Mouse (Mus musculus): ENCODE data around the gene Anxa1. TPM values are rescaled to one million over a fixed set of nuclear protein-coding genes. Genes with fewer than 3 reads are reported as not detected.

Gene Anxa1
- polyA plus RNA-seq (2015; fragmentation: Nextera tagmentation; extraction: Ambion mirVana): 51.5 and 61.8 TPM in 2 replicates

- Histone ChIP-seq H3K27me3 (replicated peaks) (no peaks in the 10 kb centered on the region), H3K9me3 (no peaks in the 10 kb centered on the region), H3K4me1 (replicated peaks) (no peaks in the 10 kb centered on the region), H3K36me3 (no peaks in the 10 kb centered on the region), H3K4me3 (replicated peaks) (peak within 1 kb of the TSS; percentile 17; the same call in 1 of the 2 replicates), H3K27ac (peak within 1 kb of the TSS; percentile 25; the same call in 1 of the 2 replicates), H3K4me2 (replicated peaks) (peak within 1 kb of the TSS; percentile 30), H3K9ac (no peak within 1 kb of the TSS)
- 34% methylated on average over 5 of the region's 5 CpGs for WGBS
- ATAC-seq: peak; percentile 57; the same call in 1 of the 2 replicates
These were observed at the start of gene Anxa1 for GRCm38 (mm10) chr19:20390455-20390994. Gene Anxa1 (minus strand): TSS chr19:20390944.

- H3K27ac ChIP-seq: no peak overlapping the region
- no peaks in the 10 kb centered on the region for H3K27me3 ChIP-seq (replicated peaks)
- H3K36me3 ChIP-seq: no peaks in the 10 kb centered on the region
- ATAC-seq: no peak
- no peak overlapping the region for H3K9ac ChIP-seq
- no peak overlapping the region for H3K4me2 ChIP-seq (replicated peaks)
- no peaks in the 10 kb centered on the region for H3K4me1 ChIP-seq (replicated peaks)
- H3K9me3 ChIP-seq: no peaks in the 10 kb centered on the region
- WGBS: 56% methylated on average over 5 of the region's 5 CpGs
- no peak overlapping the region for H3K4me3 ChIP-seq (replicated peaks)
These were observed 46.3 kb upstream of the Anxa1 start for GRCm38 (mm10) chr19:20437043-20437442.

DNA sequence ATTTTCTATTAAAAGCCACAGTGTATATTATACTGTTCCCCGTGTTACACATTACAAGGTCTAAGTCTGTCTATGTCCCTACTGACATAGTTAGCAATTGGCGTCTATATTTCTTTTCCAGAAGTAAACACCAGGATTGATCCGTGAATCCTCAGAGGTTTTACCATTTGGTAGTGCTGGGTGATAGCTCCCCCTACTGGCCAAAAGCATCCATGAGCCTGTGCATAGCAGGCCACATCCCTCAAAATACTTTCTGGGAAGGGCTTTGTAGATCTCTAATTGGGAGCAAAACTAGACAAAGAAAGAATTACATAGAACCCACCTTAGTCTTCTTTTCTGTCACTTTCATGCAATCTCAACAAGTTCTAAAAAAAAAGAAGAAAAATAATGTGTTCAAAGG, 43.8 kb upstream of the Anxa1 start:
- no peak overlapping the region for H3K9ac ChIP-seq
- peak; percentile 63; the same call in 1 of the 2 replicates for ATAC-seq
- H3K36me3 ChIP-seq: no peaks in the 10 kb centered on the region
- 12% methylated on average over 3 of the region's 3 CpGs for WGBS
- no peak overlapping the region for H3K4me2 ChIP-seq (replicated peaks)
- H3K4me1 ChIP-seq (replicated peaks): no peaks in the 10 kb centered on the region
- no peaks in the 10 kb centered on the region for H3K9me3 ChIP-seq
- H3K27me3 ChIP-seq (replicated peaks): no peaks in the 10 kb centered on the region
- H3K27ac ChIP-seq: no peak overlapping the region
- H3K4me3 ChIP-seq (replicated peaks): no peak overlapping the region

- Histone ChIP-seq H3K9me3 (no peaks in the 10 kb centered on the region), H3K4me3 (replicated peaks) (no peak overlapping the region), H3K4me2 (replicated peaks) (no peak overlapping the region), H3K36me3 (no peaks in the 10 kb centered on the region), H3K4me1 (replicated peaks) (no peaks in the 10 kb centered on the region), H3K27ac (no peak overlapping the region), H3K27me3 (replicated peaks) (no peaks in the 10 kb centered on the region), H3K9ac (no peak overlapping the region)
- WGBS: 65% methylated on average over 5 of the region's 5 CpGs
- ATAC-seq: no peak
These were observed 43.2 kb upstream of the Anxa1 start for GRCm38 (mm10) chr19:20433966-20434365.

DNA sequence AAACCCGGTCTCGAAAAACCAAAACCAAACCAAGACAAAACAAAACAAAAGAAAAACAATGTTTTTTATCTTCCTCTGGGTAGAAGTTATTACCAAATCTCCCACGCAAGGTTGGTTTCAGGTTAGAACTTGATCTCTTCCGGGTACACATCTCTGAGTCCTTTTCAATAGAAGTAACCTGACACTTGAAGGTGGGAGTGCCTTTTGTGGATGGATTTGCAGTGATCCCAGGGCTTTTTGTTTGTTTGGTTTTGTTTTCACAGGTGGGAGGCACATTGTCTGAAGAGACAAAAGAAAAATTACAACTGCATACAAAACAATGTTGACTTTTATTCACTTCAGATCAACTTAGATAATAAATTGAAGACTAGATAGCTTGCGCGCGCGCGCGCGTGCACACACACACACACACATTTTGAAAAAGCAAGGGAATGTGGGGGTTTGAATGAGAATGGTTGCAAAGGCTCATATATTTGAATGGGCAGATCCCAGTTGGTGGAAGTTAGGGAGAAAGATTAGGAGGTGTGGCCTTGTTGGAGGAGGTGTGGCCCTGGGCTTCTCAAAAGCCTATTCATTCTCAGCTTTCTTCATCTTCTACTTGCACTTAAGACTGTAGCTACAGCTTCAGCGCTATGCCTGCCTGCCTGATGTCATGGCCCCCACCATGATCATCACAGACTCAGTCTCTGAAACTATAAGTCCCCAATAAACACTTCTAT, 35.9 kb upstream of the Anxa1 start:
- Histone ChIP-seq H3K4me3 (replicated peaks) (no peak overlapping the region), H3K36me3 (no peaks in the 10 kb centered on the region)
- ATAC-seq: no peak

GRCm38 (mm10) chr19:20411276-20411675, 20.5 kb upstream of the Anxa1 start:
- Histone ChIP-seq H3K9ac (no peak overlapping the region), H3K36me3 (no peaks in the 10 kb centered on the region), H3K4me3 (replicated peaks) (no peak overlapping the region), H3K4me2 (replicated peaks) (no peak overlapping the region), H3K9me3 (no peaks in the 10 kb centered on the region), H3K27me3 (replicated peaks) (no peaks in the 10 kb centered on the region), H3K27ac (no peak overlapping the region), H3K4me1 (replicated peaks) (no peaks in the 10 kb centered on the region)
- no peak for ATAC-seq
- WGBS: 92% methylated on average over 3 of the region's 3 CpGs

More for the DNA sequence above, 35.9 kb upstream of the Anxa1 start:
- H3K4me2 ChIP-seq (replicated peaks): no peak overlapping the region
- H3K4me1 ChIP-seq (replicated peaks): no peaks in the 10 kb centered on the region
- H3K9me3 ChIP-seq: no peaks in the 10 kb centered on the region
- H3K9ac ChIP-seq: no peak overlapping the region
- H3K27ac ChIP-seq: no peak overlapping the region
- H3K27me3 ChIP-seq (replicated peaks): no peaks in the 10 kb centered on the region
- WGBS: 72% methylated on average over 12 of the region's 12 CpGs

DNA sequence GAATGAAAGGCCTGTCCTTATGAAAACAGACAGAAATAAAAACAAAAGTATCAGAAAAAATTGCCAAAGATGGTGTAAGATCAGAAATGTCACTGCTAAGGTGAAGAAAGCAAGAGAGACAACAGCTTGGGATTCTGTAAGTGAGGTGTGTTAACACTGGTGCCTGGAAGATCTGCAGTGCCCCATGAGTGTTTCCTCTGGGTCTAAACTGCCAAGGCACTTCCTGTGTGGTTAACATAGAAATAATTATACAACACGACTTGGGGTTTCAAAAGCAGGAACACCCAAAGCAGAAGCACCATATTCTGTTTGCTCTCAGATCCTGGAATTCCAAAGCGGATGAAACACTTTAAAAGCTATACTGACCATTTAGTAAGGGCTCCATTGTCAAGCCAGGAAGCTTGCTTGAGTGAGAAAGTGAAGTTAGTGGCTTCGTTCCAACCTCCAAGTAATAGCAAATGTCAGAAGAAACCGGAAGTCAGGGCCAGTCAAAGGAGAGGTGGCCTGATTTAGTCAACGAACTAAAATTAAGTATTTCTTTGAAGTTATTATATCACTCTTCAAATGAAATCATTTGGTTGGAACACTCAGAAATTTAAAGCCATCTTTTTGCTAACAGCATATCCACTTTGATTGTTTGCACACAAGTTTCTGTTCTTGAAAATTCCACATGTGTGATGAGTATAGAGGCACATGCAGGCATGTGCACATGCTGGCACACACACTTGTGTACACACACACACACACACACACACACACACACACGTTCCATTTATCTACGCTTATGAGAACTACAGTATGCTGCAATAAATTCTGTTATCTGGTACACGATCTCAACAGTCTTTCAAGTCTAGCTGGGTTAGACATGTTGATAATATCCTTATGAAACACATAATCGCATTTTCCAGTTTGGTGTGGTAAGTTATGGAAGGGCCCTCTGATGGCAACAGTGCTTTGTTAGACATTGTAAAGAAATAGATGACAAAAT, 19.1 kb upstream of the Anxa1 start:
- H3K27ac ChIP-seq: no peak overlapping the region
- ATAC-seq: no peak
- H3K4me2 ChIP-seq (replicated peaks): no peak overlapping the region
- no peak overlapping the region for H3K4me3 ChIP-seq (replicated peaks)
- H3K4me1 ChIP-seq (replicated peaks): no peaks in the 10 kb centered on the region
- H3K9ac ChIP-seq: no peak overlapping the region
- H3K27me3 ChIP-seq (replicated peaks): no peaks in the 10 kb centered on the region
- H3K9me3 ChIP-seq: no peaks in the 10 kb centered on the region
- H3K36me3 ChIP-seq: no peaks in the 10 kb centered on the region
- 66% methylated on average over 9 of the region's 9 CpGs for WGBS

DNA sequence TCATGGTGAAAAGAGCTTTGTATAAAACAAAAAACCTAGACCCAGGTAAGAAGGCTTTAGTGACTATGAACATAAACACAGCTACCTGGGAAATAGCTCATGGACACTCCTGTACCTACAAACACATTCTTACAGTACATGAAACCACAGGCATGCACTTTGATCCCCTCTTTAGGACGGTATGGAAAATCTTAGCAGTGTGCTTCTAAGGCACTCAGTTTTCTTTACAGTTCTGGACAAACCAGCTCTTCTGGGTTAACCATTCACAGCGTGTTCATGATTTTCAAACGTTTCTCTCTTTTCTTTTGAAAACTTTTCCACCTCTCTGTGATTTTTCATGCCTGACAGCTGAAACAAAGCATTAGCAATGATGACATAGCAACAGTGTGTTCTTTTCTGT, 15.7 kb upstream of the Anxa1 start:
- 43% methylated on average over 3 of the region's 3 CpGs for WGBS
- Histone ChIP-seq H3K4me2 (replicated peaks) (no peak overlapping the region), H3K4me1 (replicated peaks) (no peaks in the 10 kb centered on the region), H3K36me3 (no peaks in the 10 kb centered on the region), H3K27me3 (replicated peaks) (no peaks in the 10 kb centered on the region), H3K9ac (no peak overlapping the region), H3K4me3 (replicated peaks) (no peak overlapping the region), H3K9me3 (no peaks in the 10 kb centered on the region), H3K27ac (no peak overlapping the region)
- ATAC-seq: peak; percentile 95

GRCm38 (mm10) chr19:20405015-20405414, 14.3 kb upstream of the Anxa1 start:
- Histone ChIP-seq H3K9me3 (no peaks in the 10 kb centered on the region), H3K4me3 (replicated peaks) (no peak overlapping the region), H3K4me2 (replicated peaks) (no peak overlapping the region), H3K4me1 (replicated peaks) (no peaks in the 10 kb centered on the region), H3K27ac (no peak overlapping the region), H3K36me3 (no peaks in the 10 kb centered on the region), H3K9ac (no peak overlapping the region), H3K27me3 (replicated peaks) (no peaks in the 10 kb centered on the region)
- no peak for ATAC-seq
- 70% methylated on average over 4 of the region's 4 CpGs for WGBS

DNA sequence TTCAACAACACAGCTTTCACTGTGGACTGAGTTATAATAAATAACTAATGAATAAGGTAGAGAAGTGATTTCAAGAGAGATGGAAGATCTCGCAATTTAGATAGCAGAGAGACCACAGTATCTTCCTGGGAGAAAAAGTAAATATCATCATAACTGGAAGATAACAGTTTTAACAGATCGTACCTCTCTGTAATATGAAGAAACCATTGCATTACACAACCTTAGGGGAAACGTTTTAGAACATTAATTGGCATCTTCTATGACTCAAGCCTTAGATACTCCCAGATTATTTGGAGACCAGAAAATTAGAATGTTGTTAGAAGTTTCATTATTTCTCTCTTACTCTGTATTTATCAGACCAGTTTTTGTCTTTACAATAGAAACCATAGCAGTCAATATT, 13.0 kb upstream of the Anxa1 start:
- Histone ChIP-seq H3K9me3 (no peaks in the 10 kb centered on the region), H3K4me3 (replicated peaks) (no peak overlapping the region), H3K27ac (no peak overlapping the region), H3K27me3 (replicated peaks) (no peaks in the 10 kb centered on the region), H3K36me3 (no peaks in the 10 kb centered on the region), H3K4me2 (replicated peaks) (no peak overlapping the region), H3K9ac (no peak overlapping the region), H3K4me1 (replicated peaks) (no peaks in the 10 kb centered on the region)
- no peak for ATAC-seq
- 72% methylated on average over 3 of the region's 3 CpGs for WGBS

DNA sequence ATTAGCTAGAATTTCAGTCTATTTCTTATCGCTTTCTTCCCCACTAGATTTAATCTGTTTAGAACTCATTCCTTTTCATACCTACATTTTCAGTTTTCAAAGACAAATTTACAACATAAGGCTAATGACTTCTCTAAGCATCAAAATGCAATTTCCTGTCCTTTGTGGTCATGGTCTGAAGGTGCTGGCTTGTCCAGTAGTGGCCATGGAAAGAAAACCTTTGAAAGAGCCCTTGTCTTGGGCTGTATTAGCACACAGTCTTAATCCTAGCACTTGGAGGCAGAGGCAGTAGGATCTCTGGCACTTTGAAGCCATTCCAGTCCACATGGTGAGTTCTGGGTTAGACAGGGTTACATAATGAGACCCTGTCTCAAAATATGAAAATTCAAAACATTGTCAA, 12.5 kb upstream of the Anxa1 start:
- Histone ChIP-seq H3K4me2 (replicated peaks) (no peak overlapping the region), H3K36me3 (no peaks in the 10 kb centered on the region), H3K9ac (no peak overlapping the region), H3K27ac (no peak overlapping the region), H3K9me3 (no peaks in the 10 kb centered on the region), H3K4me3 (replicated peaks) (no peak overlapping the region), H3K4me1 (replicated peaks) (no peaks in the 10 kb centered on the region), H3K27me3 (replicated peaks) (no peaks in the 10 kb centered on the region)
- no peak for ATAC-seq
- WGBS: 95% methylated on average over 1 of the region's 1 CpGs

DNA sequence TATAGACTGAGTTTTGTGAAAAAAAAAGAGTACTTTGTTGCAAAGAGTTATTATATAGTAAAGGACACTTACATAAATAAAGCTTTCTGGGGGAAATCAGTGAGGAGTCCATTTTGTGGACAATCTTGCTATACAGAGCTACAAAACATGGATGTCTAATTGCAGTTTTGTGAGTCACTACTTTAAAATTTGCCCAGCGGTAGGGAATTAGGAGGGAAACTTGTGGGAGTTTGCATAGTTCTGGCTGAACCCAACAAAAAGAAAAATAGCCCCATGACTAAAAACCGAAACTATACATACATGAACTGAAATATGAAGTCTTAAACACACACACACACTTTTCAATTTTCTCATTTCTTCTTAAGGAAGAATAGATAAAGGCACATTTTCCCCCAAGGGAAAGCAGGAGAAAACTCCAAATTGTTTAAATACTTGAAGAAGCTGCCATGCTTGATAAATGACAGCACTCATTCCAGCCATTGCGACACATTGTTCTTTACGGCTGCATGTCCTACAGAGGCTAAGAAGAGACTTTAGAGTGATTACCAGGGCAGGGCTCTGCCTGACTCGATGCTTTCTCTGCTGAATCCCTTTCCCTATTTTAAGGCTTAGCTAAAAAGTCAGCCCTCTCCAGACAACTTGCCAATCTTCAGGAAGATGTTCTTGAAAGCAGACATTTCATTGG, 11.9 kb upstream of the Anxa1 start:
- no peak for ATAC-seq
- no peak overlapping the region for H3K4me2 ChIP-seq (replicated peaks)
- WGBS: 41% methylated on average over 5 of the region's 5 CpGs
- no peaks in the 10 kb centered on the region for H3K27me3 ChIP-seq (replicated peaks)
- no peaks in the 10 kb centered on the region for H3K4me1 ChIP-seq (replicated peaks)
- no peaks in the 10 kb centered on the region for H3K36me3 ChIP-seq
- H3K9me3 ChIP-seq: no peaks in the 10 kb centered on the region
- H3K27ac ChIP-seq: no peak overlapping the region
- no peak overlapping the region for H3K9ac ChIP-seq
- no peak overlapping the region for H3K4me3 ChIP-seq (replicated peaks)

Data from intestine, embryonic 15.5 days (tissue).